Mouse (Mus musculus) liver, postnatal 0 days (tissue): ENCODE data around the gene Ptprg. TPM values are rescaled to one million over a fixed set of nuclear protein-coding genes. Genes with fewer than 3 reads are reported as not detected.
"Not testable (repeated sequence)": the region's sequence is repeated elsewhere in the genome, so short reads cannot be mapped to it uniquely, and the experiment has no call there.

Source experiments
- ATAC-seq: fragments of 200-750 bp; cut with Nextera tagmentation; 2 replicates; pipeline ENCODE4 v1.8.0; 2017; ENCODE audit warnings: mild to moderate bottlenecking, moderate library complexity
- DNase-seq: peaks from one replicate; pipeline ENCODE4 v3.0.0-alpha.2; 2016
- H3K27ac ChIP-seq: fragments of 300-500 bp; sonication (generic); 2 replicates; pipeline ENCODE4 v1.5.1; 2014; ENCODE audit warnings: antibody characterized with exemption, moderate library complexity, mild to moderate bottlenecking, low read depth
- H3K27me3 ChIP-seq: fragments of 300-500 bp; sonication (generic); 2 replicates; pipeline ENCODE4 v1.6.1; 2014; ENCODE audit warnings: low read length, control low read depth, mixed read lengths; ENCODE audit not compliant: insufficient read depth
- H3K36me3 ChIP-seq: fragments of 300-500 bp; sonication (generic); replicated peaks from 2 replicates; pipeline ENCODE4 v1.6.1; 2014; ENCODE audit warnings: mild to moderate bottlenecking, control low read depth, low read length, moderate library complexity, mixed read lengths; ENCODE audit not compliant: insufficient read depth
- H3K4me1 ChIP-seq: fragments of 300-500 bp; sonication (generic); 2 replicates; pipeline ENCODE4 v1.6.1; 2014; ENCODE audit warnings: antibody characterized with exemption, mild to moderate bottlenecking, control low read depth; ENCODE audit not compliant: insufficient read depth
- H3K4me2 ChIP-seq: fragments of 300-500 bp; sonication (generic); 2 replicates; pipeline ENCODE4 v1.6.1; 2014; ENCODE audit warnings: low read depth, mild to moderate bottlenecking, low read length, moderate library complexity, mixed read lengths
- H3K4me3 ChIP-seq: fragments of 300-500 bp; sonication (generic); 2 replicates; pipeline ENCODE4 v1.5.1; 2014; ENCODE audit warnings: low read depth, low read length
- H3K9ac ChIP-seq: fragments of 300-500 bp; sonication (generic); replicated peaks from 2 replicates; pipeline ENCODE4 v1.6.1; 2014; ENCODE audit warnings: mild to moderate bottlenecking, moderate library complexity
- H3K9me3 ChIP-seq: fragments of 300-500 bp; sonication (generic); 2 replicates; pipeline ENCODE4 v1.6.1; 2016; ENCODE audit warnings: mild to moderate bottlenecking, control low read depth, low read length, mixed read lengths
- CTCF ChIP-seq: sonication (generic); IDR thresholded peaks from 2 replicates; pipeline ENCODE4 v1.5.1; 2016; ENCODE audit warnings: antibody characterized with exemption, low read depth
- EP300 ChIP-seq: IDR thresholded peaks from 2 replicates; pipeline ENCODE4 v1.6.1; 2016; ENCODE audit warnings: antibody characterized with exemption, low read depth, mild to moderate bottlenecking
- WGBS: fragments of 180-500 bp; shearing (Covaris S2); extraction: QIAGEN DNeasy Blood & Tissue Kit; methylation state at CpG from one replicate; pipeline ENCODE4 v1.1.7; 2014; ENCODE audit not compliant: insufficient replicate concordance; 5-methylcytosine and 5-hydroxymethylcytosine counted together
- polyA plus RNA-seq: library from polyadenylated mRNA; unstranded; fragments of >200 nt; fragmentation: Nextera tagmentation; extraction: Ambion mirVana; gene quantifications from 2 replicates; pipeline ENCODE4 v1.2.1, GENCODE M21; 2015

Ptprg gene
- polyA plus RNA-seq, 1 experiment from 2014 or later: 2.7 TPM

DNA sequence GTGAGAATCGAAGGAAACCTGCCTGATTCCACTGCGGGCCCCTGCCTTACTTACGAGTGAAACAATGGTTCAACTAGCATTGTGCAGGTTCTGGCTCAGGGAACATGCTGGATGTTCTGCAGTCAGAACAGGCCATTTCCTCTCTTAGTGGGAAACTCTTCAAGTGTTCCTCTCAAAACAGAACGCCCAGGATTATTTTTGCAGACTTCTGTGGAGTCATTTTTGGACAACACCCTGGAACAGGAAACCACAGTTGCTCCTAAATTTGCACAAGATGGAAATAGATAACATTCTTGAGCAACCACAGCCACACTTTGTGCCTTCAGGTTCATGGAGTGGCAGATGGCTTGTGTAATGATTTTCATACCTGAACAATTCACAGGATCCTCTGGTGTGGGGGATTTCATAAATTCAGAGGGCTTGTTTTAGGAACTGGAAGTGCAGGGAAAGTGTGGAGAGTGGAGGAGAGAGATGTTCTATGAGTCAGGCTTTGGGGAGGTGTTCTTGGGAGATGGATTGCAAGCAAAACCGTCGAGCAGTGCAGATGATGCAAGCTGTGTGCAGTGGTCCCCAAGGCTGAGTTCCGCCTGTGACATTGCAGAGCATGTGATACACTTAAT lies 257.9 kb downstream of the Ptprg start:
- WGBS: 39% methylated on average over 7 of the region's 7 CpGs
- Histone ChIP-seq H3K4me3 (no peak overlapping the region), H3K36me3 (no peaks in the 10 kb centered on the region), H3K9me3 (no peaks in the 10 kb centered on the region), H3K27me3 (no peaks in the 10 kb centered on the region), H3K27ac (no peak overlapping the region), H3K9ac (no peak overlapping the region), H3K4me1 (0 out of 2 replicates have a peak, but pooled peaks cover 3% of the 10 kb centered on the region), H3K4me2 (no peak overlapping the region)
- DNase-seq: no peak
- no peak for ATAC-seq
- no peak for TF ChIP-seq CTCF

DNA sequence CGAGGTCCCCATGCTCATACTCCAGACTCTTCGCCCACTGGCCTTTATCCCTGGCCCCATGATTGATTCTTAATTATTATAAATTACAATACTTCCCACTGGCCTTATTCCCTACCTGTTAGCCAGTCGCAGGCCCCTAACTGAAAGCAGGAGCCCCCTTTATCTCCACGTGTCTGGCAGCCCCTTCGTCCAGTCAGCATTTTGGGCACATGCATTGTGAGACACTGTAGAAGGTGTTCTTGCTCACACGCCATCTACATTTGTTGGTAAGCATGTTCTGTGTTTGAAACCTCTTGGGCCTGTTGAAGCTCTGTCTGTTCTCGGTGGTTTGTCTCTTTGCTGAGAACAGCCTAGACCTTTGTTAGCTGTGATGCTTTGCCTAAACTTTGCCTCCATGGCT lies 259.0 kb downstream of the Ptprg start:
- no peak overlapping the region for H3K4me3 ChIP-seq
- H3K27ac ChIP-seq: no peak overlapping the region
- WGBS: 78% methylated on average over 7 of the region's 7 CpGs
- H3K36me3 ChIP-seq: no peaks in the 10 kb centered on the region
- no peak for TF ChIP-seq CTCF
- no peak for TF ChIP-seq EP300
- DNase-seq: no peak
- H3K4me1 ChIP-seq: 0 out of 2 replicates have a peak, but pooled peaks cover 3% of the 10 kb centered on the region
- H3K27me3 ChIP-seq: no peaks in the 10 kb centered on the region
- H3K9ac ChIP-seq: no peak overlapping the region
- H3K9me3 ChIP-seq: no peaks in the 10 kb centered on the region
- no peak for ATAC-seq
- H3K4me2 ChIP-seq: no peak overlapping the region

DNA sequence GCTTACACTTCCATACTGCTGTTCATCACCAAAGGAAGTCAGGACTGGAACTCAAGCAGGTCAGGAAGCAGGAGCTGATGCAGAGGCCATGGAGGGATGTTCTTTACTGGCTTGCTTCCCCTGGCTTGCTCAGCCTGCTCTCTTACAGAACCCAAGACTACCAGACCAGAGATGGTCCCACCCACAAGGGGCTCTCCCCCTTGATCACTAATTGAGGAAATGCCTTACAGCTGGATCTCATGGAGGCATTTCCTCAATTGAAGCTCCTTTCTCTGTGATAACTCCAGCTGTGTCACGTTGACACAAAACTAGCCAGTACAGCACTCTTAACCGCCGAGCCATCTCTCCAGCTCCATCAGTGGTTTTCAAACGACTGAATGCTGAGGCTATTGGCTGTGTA lies 261.5 kb downstream of the Ptprg start:
- not testable (repeated sequence) for H3K27ac ChIP-seq, H3K9me3 ChIP-seq, H3K9ac ChIP-seq, H3K4me3 ChIP-seq, H3K4me2 ChIP-seq, H3K27me3 ChIP-seq, DNase-seq, H3K36me3 ChIP-seq, ATAC-seq, H3K4me1 ChIP-seq
- WGBS: 55% methylated on average over 4 of the region's 4 CpGs

DNA sequence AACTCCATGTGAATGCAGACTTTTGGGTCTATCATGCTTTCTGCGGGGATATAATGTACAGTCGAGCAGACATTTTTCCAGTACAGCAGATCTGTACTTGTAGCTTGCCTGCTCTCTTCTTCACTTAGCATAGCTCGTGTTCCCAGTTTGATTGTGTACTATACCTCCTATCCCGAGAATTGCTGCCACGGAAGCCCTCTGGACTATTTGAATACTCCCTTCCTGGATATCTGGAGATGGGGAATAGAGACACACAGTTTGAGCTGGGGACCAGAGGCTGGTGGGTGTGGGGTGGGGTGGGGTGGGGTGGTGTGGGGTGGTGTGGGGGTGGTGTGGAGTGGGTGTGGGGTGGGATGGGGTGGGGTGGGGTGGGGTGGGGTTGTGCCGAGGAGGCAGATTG lies 263.9 kb downstream of the Ptprg start:
- no peak overlapping the region for H3K9ac ChIP-seq
- ATAC-seq (no peak), DNase-seq (no peak)
- H3K9me3 ChIP-seq: no peaks in the 10 kb centered on the region
- WGBS: 65% methylated on average over 6 of the region's 6 CpGs
- no peaks in the 10 kb centered on the region for H3K4me1 ChIP-seq
- no peaks in the 10 kb centered on the region for H3K36me3 ChIP-seq
- no peak overlapping the region for H3K27ac ChIP-seq
- TF ChIP-seq CTCF: no peak
- TF ChIP-seq EP300: no peak
- no peaks in the 10 kb centered on the region for H3K27me3 ChIP-seq
- H3K4me3 ChIP-seq: no peak overlapping the region
- no peak overlapping the region for H3K4me2 ChIP-seq

DNA sequence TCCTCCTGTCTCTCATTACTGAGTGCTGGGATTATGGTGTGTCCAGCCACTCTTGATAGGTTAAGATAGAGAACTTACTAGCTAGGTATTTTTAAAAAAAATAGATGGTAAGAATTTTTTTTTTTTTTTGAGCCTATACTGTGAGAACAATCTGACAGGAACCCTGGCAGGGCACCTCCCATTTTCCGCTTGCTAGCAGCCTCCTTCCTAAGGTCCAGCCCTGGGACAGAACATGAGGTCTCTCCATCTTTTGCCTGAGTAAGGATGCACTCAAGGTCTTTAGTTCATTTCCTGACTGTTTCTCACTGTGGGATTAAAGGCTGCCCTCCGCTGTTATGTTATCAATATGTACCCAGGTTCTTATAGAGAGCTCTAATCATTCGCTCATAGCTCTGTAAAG lies 264.7 kb downstream of the Ptprg start:
- Histone ChIP-seq H3K4me1 (no peaks in the 10 kb centered on the region), H3K4me3 (no peak overlapping the region), H3K27me3 (no peaks in the 10 kb centered on the region), H3K9ac (no peak overlapping the region), H3K36me3 (no peaks in the 10 kb centered on the region), H3K4me2 (no peak overlapping the region), H3K27ac (no peak overlapping the region), H3K9me3 (no peaks in the 10 kb centered on the region)
- no peak for DNase-seq
- 78% methylated on average over 3 of the region's 3 CpGs for WGBS
- ATAC-seq: no peak
- TF ChIP-seq CTCF (no peak), EP300 (no peak)

DNA sequence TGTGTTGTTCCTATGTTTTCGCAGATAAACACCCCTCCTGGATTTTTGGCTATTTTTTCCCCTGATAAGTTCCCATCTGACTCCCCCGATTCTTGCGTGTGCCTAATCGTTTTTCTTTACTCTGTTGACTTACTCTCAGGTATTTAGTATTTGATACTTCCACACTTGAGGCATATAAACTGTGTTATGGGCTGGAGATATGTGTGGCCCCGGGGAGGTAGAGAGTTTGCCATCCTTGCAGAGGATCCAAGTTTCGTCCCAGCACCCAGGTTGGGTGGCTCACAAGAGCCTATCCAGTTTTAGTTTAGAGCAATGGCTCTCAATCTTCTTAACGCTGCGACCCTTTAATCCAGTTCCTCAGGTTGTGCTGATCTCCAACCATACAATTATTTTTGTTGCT lies 265.4 kb downstream of the Ptprg start:
- no peak overlapping the region for H3K27ac ChIP-seq
- ATAC-seq: no peak
- H3K9me3 ChIP-seq: no peaks in the 10 kb centered on the region
- TF ChIP-seq CTCF (no peak), EP300 (no peak)
- DNase-seq: no peak
- no peak overlapping the region for H3K9ac ChIP-seq
- H3K4me1 ChIP-seq: no peaks in the 10 kb centered on the region
- H3K4me3 ChIP-seq: no peak overlapping the region
- no peak overlapping the region for H3K4me2 ChIP-seq
- no peaks in the 10 kb centered on the region for H3K36me3 ChIP-seq
- WGBS: 79% methylated on average over 8 of the region's 8 CpGs
- H3K27me3 ChIP-seq: no peaks in the 10 kb centered on the region

DNA sequence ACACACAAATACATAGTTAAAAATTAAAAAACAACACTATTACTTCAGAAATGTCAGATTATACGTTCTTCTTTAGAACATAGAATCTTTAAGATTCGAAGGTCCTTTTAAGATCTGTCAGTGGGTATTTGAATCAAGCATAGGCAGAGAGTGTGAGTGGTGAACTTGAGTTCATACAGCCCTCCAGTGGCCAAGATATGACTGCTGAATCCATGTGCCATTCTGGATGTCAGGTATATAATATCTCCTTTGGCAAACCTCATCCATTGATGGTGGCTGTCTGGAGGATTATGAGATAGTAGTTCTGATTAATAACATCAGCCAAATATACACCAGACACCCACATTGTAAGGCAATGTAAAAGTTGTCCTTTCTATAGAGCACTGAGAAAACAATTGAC lies 266.0 kb downstream of the Ptprg start:
- ATAC-seq (no peak), DNase-seq (no peak)
- no peaks in the 10 kb centered on the region for H3K9me3 ChIP-seq
- H3K27ac ChIP-seq: no peak overlapping the region
- 72% methylated on average over 2 of the region's 2 CpGs for WGBS
- H3K4me3 ChIP-seq: no peak overlapping the region
- no peaks in the 10 kb centered on the region for H3K36me3 ChIP-seq
- H3K27me3 ChIP-seq: no peaks in the 10 kb centered on the region
- TF ChIP-seq CTCF (peak; percentile 30; the same call in 1 of the 2 replicates), EP300 (no peak)
- H3K4me1 ChIP-seq: no peaks in the 10 kb centered on the region
- no peak overlapping the region for H3K4me2 ChIP-seq
- H3K9ac ChIP-seq: no peak overlapping the region
